Mouse (Mus musculus): ENCODE data around the gene Vsnl1.
A peak's percentile ranks its signal among the peaks of the same experiment; 100 is the strongest.

The Vsnl1 gene

GRCm38 (mm10) chr12:11379396-11379795, 57.0 kb downstream of the Vsnl1 start:
- DNase-seq (ENCODE audit: low spot score in 2 of 2): no peak

GRCm38 (mm10) chr12:11370056-11370455, 66.4 kb downstream of the Vsnl1 start:
- no peak for DNase-seq (ENCODE audit: low spot score in 2 of 2)

- no peak for DNase-seq (ENCODE audit: low spot score in 2 of 2)
Measured at GRCm38 (mm10) chr12:11367099-11367765, 69.2 kb downstream of the Vsnl1 start.

GRCm38 (mm10) chr12:11364870-11365269, 71.5 kb downstream of the Vsnl1 start:
- DNase-seq (ENCODE audit: low spot score in 2 of 2): no peak

- DNase-seq (ENCODE audit: low spot score in 2 of 2): no peak
Measured at GRCm38 (mm10) chr12:11362435-11362834, 74.0 kb downstream of the Vsnl1 start.

GRCm38 (mm10) chr12:11350895-11351294, 85.5 kb downstream of the Vsnl1 start:
- DNase-seq (ENCODE audit: low spot score in 2 of 2): peak; percentile 10 to 40

GRCm38 (mm10) chr12:11349870-11350269, 86.5 kb downstream of the Vsnl1 start:
- DNase-seq (ENCODE audit: low spot score in 2 of 2): no peak

GRCm38 (mm10) chr12:11348423-11348822, 88.0 kb downstream of the Vsnl1 start:
- DNase-seq (ENCODE audit: low spot score in 2 of 2): no peak

- DNase-seq (ENCODE audit: low spot score in 2 of 2): no peak
Measured at GRCm38 (mm10) chr12:11345963-11346362, 90.5 kb downstream of the Vsnl1 start.

- DNase-seq (ENCODE audit: low spot score in 2 of 2): no peak
Measured at GRCm38 (mm10) chr12:11342020-11342600, 94.3 kb downstream of the Vsnl1 start.

GRCm38 (mm10) chr12:11338251-11338650, 98.2 kb downstream of the Vsnl1 start:
- DNase-seq (ENCODE audit: low spot score in 2 of 2): no peak

GRCm38 (mm10) chr12:11336845-11337244, 99.6 kb downstream of the Vsnl1 start:
- DNase-seq (ENCODE audit: low spot score in 2 of 2): no peak

- no peak for DNase-seq (ENCODE audit: low spot score in 2 of 2)
Measured at GRCm38 (mm10) chr12:11326483-11326882, 109.9 kb downstream of the Vsnl1 start.

GRCm38 (mm10) chr12:11324480-11324879, 111.9 kb downstream of the Vsnl1 start:
- DNase-seq (ENCODE audit: low spot score in 2 of 2): no peak

- DNase-seq (ENCODE audit: low spot score in 2 of 2): no peak
Measured at GRCm38 (mm10) chr12:11317671-11318070, 118.7 kb downstream of the Vsnl1 start.

GRCm38 (mm10) chr12:11313840-11314239, 122.6 kb downstream of the Vsnl1 start:
- DNase-seq (ENCODE audit: low spot score in 2 of 2): no peak

- no peak for DNase-seq (ENCODE audit: low spot score in 2 of 2)
Measured at GRCm38 (mm10) chr12:11311106-11311505, 125.3 kb downstream of the Vsnl1 start.

- DNase-seq (ENCODE audit: low spot score in 2 of 2): no peak
Measured at GRCm38 (mm10) chr12:11306753-11307645, 129.4 kb downstream of the Vsnl1 start.

GRCm38 (mm10) chr12:11300858-11301257, 135.6 kb downstream of the Vsnl1 start:
- no peak for DNase-seq (ENCODE audit: low spot score in 2 of 2)

- DNase-seq (ENCODE audit: low spot score in 2 of 2): no peak
Measured at GRCm38 (mm10) chr12:11286382-11286781, 150.0 kb downstream of the Vsnl1 start.

GRCm38 (mm10) chr12:11281584-11281983, 154.8 kb downstream of the Vsnl1 start:
- DNase-seq (ENCODE audit: low spot score in 2 of 2): no peak

GRCm38 (mm10) chr12:11279886-11280285, 156.5 kb downstream of the Vsnl1 start:
- DNase-seq (ENCODE audit: low spot score in 2 of 2): no peak

- DNase-seq (ENCODE audit: low spot score in 2 of 2): no peak
Measured at GRCm38 (mm10) chr12:11277207-11277606, 159.2 kb downstream of the Vsnl1 start.

Measured in spleen, postnatal 14 days (tissue).